Mouse (Mus musculus): Measurements from ENCODE around the gene Gli3.

GRCm38 (mm10) chr13:15514082-15514481, 51.0 kb downstream of the Gli3 start:
- TF ChIP-seq CTCF (IDR thresholded peaks at IDR 0.05; ENCODE audit: low read depth) = no peak
- TF ChIP-seq EP300 (IDR thresholded peaks at IDR 0.05; ENCODE audit: low read depth) = no peak
